Mouse (Mus musculus) liver, adult 2 months (tissue): ENCODE measurements around the gene P3h1.

Experiments used
- CTCF ChIP-seq: fragments of 200-500 bp; IDR thresholded peaks from 2 replicates; pipeline ENCODE4 v1.5.1; 2011; ENCODE audit warnings: low read depth, low read length, control low read depth
- POLR2A ChIP-seq: fragments of 200-500 bp; IDR thresholded peaks from 2 replicates; pipeline ENCODE4 v1.6.1; 2011; ENCODE audit warnings: low read length, control low read depth; ENCODE audit not compliant: insufficient read depth; ENCODE audit errors: extremely low read depth

- TF ChIP-seq POLR2A (no peak), CTCF (no peak)
Observed at GRCm38 (mm10) chr4:119183525-119183924, 49.2 kb upstream of the P3h1 start.
